Mouse (Mus musculus) pancreas, adult 10 weeks (tissue): ENCODE data around the gene Ifi213. TPM values are rescaled to one million over a fixed set of nuclear protein-coding genes. Genes with fewer than 3 reads are reported as not detected.

Experiments used
- polyA plus RNA-seq: library from polyadenylated mRNA; stranded (reverse); fragments of 350-450 nt; fragmentation: Illumina TruSeq; extraction: RNeasy Lipid Tissue Mini Kit (QIAGEN cat#74804); gene quantifications from one replicate; pipeline ENCODE4 v1.2.3, GENCODE M21; 2015; ENCODE audit warnings: low read depth, low replicate concordance; ENCODE audit not compliant: insufficient read depth

Gene Ifi213
- 2.6 TPM for polyA plus RNA-seq

GRCm38 (mm10) chr1:173598838-173599494 lies at the start of gene Ifi213:
Gene Ifi213 (minus strand): TSS chr1:173599274.

DNA sequence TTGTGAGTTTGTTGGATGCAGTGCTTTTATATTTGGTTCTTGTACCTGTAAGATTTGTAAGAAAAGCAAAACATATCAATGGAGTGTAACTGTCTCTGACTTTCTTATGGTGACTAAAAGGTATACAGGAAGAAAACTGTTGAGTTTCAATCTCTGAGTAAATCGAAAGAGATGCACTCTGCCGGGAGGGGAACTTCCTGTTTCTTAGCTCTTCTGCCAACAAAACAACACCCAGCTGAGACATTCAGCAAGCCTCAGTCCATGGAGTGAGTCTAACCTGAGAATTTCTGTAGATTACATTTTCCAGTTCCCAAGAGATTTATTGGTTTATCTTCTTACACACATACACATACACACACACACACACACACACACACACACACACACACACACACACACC lies 31.5 kb upstream of the Ifi213 start, which contains the start of gene Ifi209:
Gene Ifi209 (plus strand): TSS at position 296 of the 400 bp plus-strand sequence.

GRCm38 (mm10) chr1:173535791-173536190 lies 63.3 kb downstream of the Ifi213 start, which contains the start of gene Ifi214:
Gene Ifi214 (minus strand): TSS chr1:173535957.

Other genes with a start within 250 kb of the Ifi213 start
- gene Aim2, start 248.4 kb downstream of the Ifi213 start, polyA plus RNA-seq: not detected
- gene Cadm3, start 231.6 kb downstream of the Ifi213 start, polyA plus RNA-seq: 6.4 TPM
- gene Ifi206, start 108.2 kb downstream of the Ifi213 start, polyA plus RNA-seq: 0.28 TPM
- gene Ifi214, start 63.3 kb downstream of the Ifi213 start, polyA plus RNA-seq: not detected
- 0.63 TPM for gene Ifi209, start 31.6 kb upstream of the Ifi213 start, polyA plus RNA-seq
- gene Ifi208, start 74.4 kb upstream of the Ifi213 start, polyA plus RNA-seq: 2.1 TPM
- gene Ifi207, start 142.5 kb upstream of the Ifi213 start, polyA plus RNA-seq: 4.3 TPM
- 6.3 TPM for gene Ifi204, start 167.7 kb upstream of the Ifi213 start, polyA plus RNA-seq